Mouse (Mus musculus) MEL (cell line): ENCODE measurements at regions not wholly inside any gene's neighbourhood (a gene's known extent, or its start where the extent isn't known, plus 50 kb on each side); places are given as distances from the start of the nearest gene placed in this dataset.
"Not testable (repeated sequence)": the region's sequence is repeated elsewhere in the genome, so short reads cannot be mapped to it uniquely, and the experiment has no call there.

Source experiments
- DNase-seq: peaks from one replicate; pipeline ENCODE4 v3.0.0; 2011; ENCODE audit warnings: low read depth, low spot score
- H3K27ac ChIP-seq: 2 replicates; pipeline ENCODE4 v1.5.1; 2012; ENCODE audit warnings: low read depth, mild to moderate bottlenecking, control low read depth, low read length, moderate library complexity; ENCODE audit not compliant: control insufficient read depth
- H3K27me3 ChIP-seq, 2 experiments: fragments of 150-350 bp in 1 of 2; sonication (generic) in 1 of 2; 2 replicates each; pipeline ENCODE4 v1.6.1; 2012; ENCODE audit warnings: low read length in 2 of 2, mild to moderate bottlenecking in 2 of 2, improper control_type of control experiment in 1 of 2, moderate library complexity in 1 of 2; ENCODE audit not compliant: insufficient read depth in 2 of 2, control insufficient read depth in 1 of 2
- H3K36me3 ChIP-seq, 2 experiments: 2 replicates each; pipeline ENCODE4 v1.6.1; 2012 to 2014; ENCODE audit warnings: low read length in 2 of 2, improper control_type of control experiment in 1 of 2, inconsistent platforms in 1 of 2, mild to moderate bottlenecking in 1 of 2; ENCODE audit not compliant: insufficient read depth in 2 of 2, control insufficient read depth in 1 of 2
- H3K4me1 ChIP-seq, 2 experiments: fragments of 150-350 bp in 1 of 2; sonication (generic) in 1 of 2; 2 replicates each; pipeline ENCODE4 v1.6.1; 2012; ENCODE audit warnings: low read length in 2 of 2, improper control_type of control experiment in 1 of 2, mild to moderate bottlenecking in 1 of 2; ENCODE audit not compliant: insufficient read depth in 2 of 2, control insufficient read depth in 1 of 2
- H3K4me3 ChIP-seq, 2 experiments: fragments of 150-350 bp in 1 of 2; sonication (generic) in 1 of 2; 2 replicates each; pipeline ENCODE4 v1.5.1; 2012; ENCODE audit warnings: low read depth in 2 of 2, low read length in 2 of 2, mild to moderate bottlenecking in 2 of 2, moderate library complexity in 2 of 2, control low read depth in 1 of 2, improper control_type of control experiment in 1 of 2; ENCODE audit not compliant: control insufficient read depth in 1 of 2, insufficient read depth in 1 of 2
- H3K79me2 ChIP-seq: 2 replicates; pipeline ENCODE4 v1.6.1; 2012; ENCODE audit warnings: mild to moderate bottlenecking, low read length, moderate library complexity; ENCODE audit not compliant: control insufficient read depth, poor library complexity, insufficient read depth
- H3K9ac ChIP-seq: 2 replicates; pipeline ENCODE4 v1.6.1; 2012; ENCODE audit warnings: low read depth, mild to moderate bottlenecking, control low read depth, low read length, moderate library complexity; ENCODE audit not compliant: control insufficient read depth, poor library complexity, severe bottlenecking
- H3K9me3 ChIP-seq: fragments of 150-350 bp; sonication (generic); replicated peaks from 2 replicates; pipeline ENCODE4 v1.6.1; 2012; ENCODE audit warnings: mild to moderate bottlenecking, low read length, improper control_type of control experiment, moderate library complexity; ENCODE audit not compliant: insufficient read depth
- BHLHE40 ChIP-seq: IDR thresholded peaks from 2 replicates; pipeline ENCODE4 v1.6.1; 2012; ENCODE audit warnings: low read depth, mild to moderate bottlenecking, inconsistent platforms, low read length, improper control_type of control experiment, borderline replicate concordance
- E2F4 ChIP-seq: IDR thresholded peaks from 2 replicates; pipeline ENCODE4 v1.6.1; 2011; ENCODE audit warnings: low read depth, low read length, improper control_type of control experiment, borderline replicate concordance
- GATA1 ChIP-seq: IDR thresholded peaks from 2 replicates; pipeline ENCODE4 v1.6.1; 2011; ENCODE audit warnings: low read depth, low read length, improper control_type of control experiment
- HCFC1 ChIP-seq: IDR thresholded peaks from 2 replicates; pipeline ENCODE4 v1.6.1; 2012; ENCODE audit warnings: low read depth, mild to moderate bottlenecking, inconsistent platforms, low read length, improper control_type of control experiment, moderate library complexity
- KAT2A ChIP-seq: conservative IDR thresholded peaks from 2 replicates; pipeline ENCODE4 v1.6.1; 2012; ENCODE audit warnings: low read depth, low read length, improper control_type of control experiment, inconsistent platforms
- MYC ChIP-seq: IDR thresholded peaks from 2 replicates; pipeline ENCODE4 v1.6.1; 2011; ENCODE audit warnings: low read depth, mild to moderate bottlenecking, low read length, improper control_type of control experiment, moderate library complexity
- NRF1 ChIP-seq: IDR thresholded peaks from 2 replicates; pipeline ENCODE4 v1.6.1; 2014; ENCODE audit warnings: low read depth, mild to moderate bottlenecking, inconsistent platforms, low read length, improper control_type of control experiment, moderate library complexity; ENCODE audit not compliant: poor library complexity, insufficient read depth, severe bottlenecking
- POLR2A ChIP-seq, 2 experiments: IDR thresholded peaks; 2 replicates each; pipeline ENCODE4 v1.6.1; 2011 to 2012; ENCODE audit warnings: low read length in 2 of 2, mild to moderate bottlenecking in 2 of 2, control low read depth in 1 of 2, improper control_type of control experiment in 1 of 2, low read depth in 1 of 2, moderate library complexity in 1 of 2; ENCODE audit not compliant: control insufficient read depth in 1 of 2, insufficient read depth in 1 of 2, poor library complexity in 1 of 2
- SIN3A ChIP-seq: IDR thresholded peaks from 2 replicates; pipeline ENCODE4 v1.6.1; 2012; ENCODE audit warnings: low read length, improper control_type of control experiment, inconsistent platforms
- ZMIZ1 ChIP-seq: IDR thresholded peaks from 2 replicates; pipeline ENCODE4 v1.6.1; 2012; ENCODE audit warnings: low read depth, mild to moderate bottlenecking, inconsistent platforms, low read length, improper control_type of control experiment, moderate library complexity
- ZNF384 ChIP-seq: IDR thresholded peaks from 2 replicates; pipeline ENCODE4 v1.6.1; 2012; ENCODE audit warnings: low read depth, mild to moderate bottlenecking, inconsistent platforms, low read length, improper control_type of control experiment

DNA sequence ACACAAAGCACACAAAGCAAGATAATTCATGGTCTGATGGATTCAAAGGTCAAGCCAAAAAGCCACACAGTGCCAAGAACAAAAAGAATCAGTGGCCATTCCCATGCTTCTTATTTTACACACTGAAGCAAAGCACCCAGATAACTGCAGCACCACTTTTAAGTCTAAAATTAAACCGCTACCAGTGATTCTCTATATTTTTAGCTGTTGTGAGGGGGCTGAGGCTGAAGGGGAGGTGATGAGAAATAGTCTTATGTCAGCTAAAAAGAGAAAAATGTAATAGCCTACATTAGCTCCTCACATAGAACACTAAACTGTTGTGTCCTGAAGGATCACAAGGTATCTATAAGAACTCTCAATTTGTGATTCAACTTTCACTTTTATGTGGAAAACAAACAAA, 382.5 kb downstream of the Arl6ip6 start:
- Histone ChIP-seq H3K27ac (no peak overlapping the region), H3K27me3 (no peaks in the 10 kb centered on the region), H3K36me3 (no peaks in the 10 kb centered on the region), H3K4me1 (no peaks in the 10 kb centered on the region), H3K9me3 (no peaks in the 10 kb centered on the region), H3K9ac (no peak overlapping the region), H3K4me3 (no peak overlapping the region), H3K79me2 (no peaks in the 10 kb centered on the region)
- TF ChIP-seq BHLHE40 (no peak), SIN3A (no peak), POLR2A (IDR thresholded peaks at IDR 0.05; ENCODE audit: control insufficient read depth in 1 of 2, insufficient read depth in 1 of 2, low read depth in 1 of 2, low read length in 2 of 2, poor library complexity in 1 of 2) (no peak), NRF1 (no peak), E2F4 (no peak), KAT2A (no peak)
- no peak for DNase-seq

DNA sequence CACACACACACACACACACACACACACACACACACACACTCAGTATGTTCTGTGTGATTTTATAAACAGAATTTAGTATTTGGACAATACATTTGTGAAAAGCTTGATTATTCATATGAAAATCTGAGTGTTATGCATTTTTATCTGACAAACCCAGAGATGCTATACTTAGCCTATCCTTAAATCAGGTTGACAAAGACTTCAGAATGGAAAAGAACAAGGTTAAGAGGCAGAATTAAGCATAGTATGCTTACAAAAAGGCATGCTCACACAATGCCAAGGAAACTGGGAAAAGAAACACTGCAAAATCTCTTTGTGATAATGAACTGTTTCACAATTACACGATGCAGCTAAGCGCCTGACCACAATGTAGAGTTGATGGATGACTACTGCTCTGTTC, 414.3 kb downstream of the Arl6ip6 start:
- DNase-seq: no peak
- Histone ChIP-seq H3K36me3 (no peaks in the 10 kb centered on the region), H3K9ac (no peak overlapping the region), H3K4me1 (no peaks in the 10 kb centered on the region), H3K27ac (no peak overlapping the region), H3K4me3 (no peak overlapping the region), H3K79me2 (no peaks in the 10 kb centered on the region), H3K27me3 (no peaks in the 10 kb centered on the region), H3K9me3 (no peaks in the 10 kb centered on the region)
- no peak for TF ChIP-seq HCFC1

DNA sequence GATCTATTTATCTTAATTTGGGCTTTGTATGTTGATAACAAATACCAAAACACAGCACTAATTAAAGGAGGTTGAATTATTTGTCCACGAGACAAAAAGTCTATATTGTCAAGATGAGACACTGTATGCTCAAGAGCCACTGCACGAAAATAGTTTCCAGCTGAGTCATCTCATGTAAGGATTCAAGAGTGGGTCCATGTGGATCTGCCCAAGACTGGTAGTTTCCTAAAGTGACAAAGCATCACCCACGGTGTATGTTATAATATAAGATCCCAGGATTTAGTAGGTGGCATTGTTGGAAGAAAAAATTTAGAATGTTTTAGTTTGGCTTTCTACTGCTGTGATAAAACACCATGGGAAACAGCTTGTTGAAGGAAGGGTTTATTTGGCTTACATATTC, 428.2 kb downstream of the Arl6ip6 start:
- Histone ChIP-seq H3K27me3 (no peaks in the 10 kb centered on the region), H3K4me1 (no peaks in the 10 kb centered on the region), H3K79me2 (no peaks in the 10 kb centered on the region), H3K9ac (no peak overlapping the region), H3K27ac (no peak overlapping the region), H3K36me3 (no peaks in the 10 kb centered on the region), H3K4me3 (no peak overlapping the region), H3K9me3 (no peaks in the 10 kb centered on the region)
- TF ChIP-seq POLR2A (IDR thresholded peaks at IDR 0.05; ENCODE audit: control insufficient read depth in 1 of 2, insufficient read depth in 1 of 2, low read depth in 1 of 2, low read length in 2 of 2, poor library complexity in 1 of 2) (no peak), ZMIZ1 (no peak), MYC (no peak), GATA1 (no peak), ZNF384 (no peak)
- no peak for DNase-seq

DNA sequence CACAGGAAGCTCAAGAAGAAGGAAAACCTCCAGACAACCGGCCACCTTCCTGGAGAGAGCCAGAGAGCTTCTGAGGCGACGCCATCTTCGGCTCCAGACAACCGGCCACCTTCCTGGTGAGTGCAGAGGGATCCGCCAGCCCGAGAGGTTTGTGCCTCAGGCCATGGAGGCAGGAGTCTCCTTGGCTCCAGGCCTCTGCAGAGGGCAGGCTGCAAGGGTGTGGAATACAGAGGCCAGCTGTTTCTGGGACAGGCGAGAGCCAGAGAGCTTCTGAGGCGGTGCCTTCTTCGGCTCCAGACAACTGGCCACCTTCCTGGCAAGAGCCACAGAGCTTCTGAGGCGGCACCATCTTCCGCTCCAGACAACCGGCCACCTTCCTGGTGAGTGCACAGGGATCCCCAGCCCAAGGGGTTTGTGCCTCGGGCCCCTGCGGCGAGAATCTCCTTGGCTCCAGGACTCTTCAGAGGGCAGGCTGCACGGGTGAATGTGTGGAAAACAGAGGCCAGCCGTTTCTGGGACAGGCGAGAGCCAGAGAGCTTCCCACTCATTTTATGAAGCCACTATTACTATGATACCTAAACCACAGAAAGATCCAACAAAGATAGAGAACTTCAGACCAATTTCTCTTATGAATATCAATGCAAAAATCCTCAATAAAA, 441.4 kb downstream of the Arl6ip6 start:
- H3K9ac ChIP-seq, H3K79me2 ChIP-seq, H3K27me3 ChIP-seq, H3K4me1 ChIP-seq, H3K36me3 ChIP-seq, H3K27ac ChIP-seq, H3K9me3 ChIP-seq, DNase-seq, H3K4me3 ChIP-seq: not testable (repeated sequence)
